Mouse (Mus musculus) embryonic fibroblast, embryonic 13.5 days (primary cell): Measurements from ENCODE around the gene Eps8.

Source experiments
- CTCF ChIP-seq: IDR thresholded peaks from 2 replicates; pipeline ENCODE4 v1.5.1; 2011; ENCODE audit warnings: mild to moderate bottlenecking, control low read depth, low read length, moderate library complexity, borderline replicate concordance; ENCODE audit not compliant: insufficient read depth
- POLR2A ChIP-seq: IDR thresholded peaks from 2 replicates; pipeline ENCODE4 v1.6.1; 2011; ENCODE audit warnings: low read depth, mild to moderate bottlenecking, control low read depth, low read length, moderate library complexity

- TF ChIP-seq CTCF: no peak
- no peak for TF ChIP-seq POLR2A
These were observed 162.1 kb downstream of the Eps8 start for GRCm38 (mm10) chr6:137492582-137492981.
